Comparison of ENCODE assay signal across 8 mouse cellular contexts in the genomic region with DNA sequence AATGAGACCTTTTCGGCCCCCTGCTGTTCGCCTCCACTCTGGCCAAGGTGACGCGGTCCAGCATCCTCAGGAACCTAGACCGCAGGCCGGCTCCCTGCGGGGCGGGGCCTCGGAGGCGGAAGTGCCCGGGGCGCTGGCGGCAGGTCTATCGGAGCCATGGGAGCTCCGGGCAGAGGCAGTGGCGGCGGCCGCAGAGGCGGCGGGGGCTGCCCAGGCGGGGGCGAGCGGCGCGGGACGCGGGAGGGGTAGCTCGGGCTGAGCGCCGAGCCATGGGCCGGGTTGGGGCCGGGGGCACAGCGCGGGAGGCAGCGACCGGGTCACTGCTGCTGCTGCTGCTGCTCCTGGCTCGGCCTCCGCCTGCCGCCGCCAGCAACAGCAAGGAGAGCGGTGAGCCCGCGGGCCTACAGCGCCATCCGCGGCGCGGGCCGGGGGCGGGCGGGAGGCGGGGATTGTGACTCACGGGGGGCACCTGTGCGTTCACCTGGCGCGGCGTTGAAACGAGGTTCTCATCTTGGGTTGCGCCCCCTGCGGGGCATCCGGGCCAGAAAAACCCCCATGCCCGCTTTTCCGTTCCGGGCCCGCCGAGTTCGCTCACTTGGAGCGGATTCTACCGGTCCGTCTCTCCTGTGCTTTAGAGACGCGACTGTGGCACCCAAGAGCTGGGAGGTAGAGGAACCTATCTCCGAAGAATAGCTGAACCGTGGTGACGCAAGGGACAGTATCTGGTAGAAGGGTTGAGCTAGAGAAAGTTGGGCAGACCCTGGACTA. TPM values are rescaled to one million over a fixed set of nuclear protein-coding genes. Genes with fewer than 3 reads are reported as not detected.
DNase-seq lines count a peak whose midpoint lies in the region; ATAC-seq and TF ChIP-seq lines count a peak whose summit lies in the region.

A gene (plus strand): TSS at position 119 of the 768 bp plus-strand sequence.

- peak within 1 kb of the TSS; percentile 87 for H3K27ac ChIP-seq in cerebellum, adult 2 months (ENCODE audit: insufficient read depth, low read length)
- no peak within 1 kb of the TSS for H3K27ac ChIP-seq in forebrain, postnatal 0 days (ENCODE audit: low read depth, low read length)
- H3K27ac ChIP-seq in hindbrain, embryonic 15.5 days (replicated peaks) = peak within 1 kb of the TSS; percentile 70
- peak within 1 kb of the TSS; percentile 86 for H3K27ac ChIP-seq in left cerebral cortex, adult 2 months
- peak within 1 kb of the TSS; percentile 22 for H3K27ac ChIP-seq in macrophage

- no peaks in the 10 kb centered on the region for H3K36me3 ChIP-seq in forebrain, postnatal 0 days (ENCODE audit: insufficient read depth)
- no peaks in the 10 kb centered on the region for H3K36me3 ChIP-seq in hindbrain, embryonic 15.5 days
- H3K36me3 ChIP-seq in macrophage (ENCODE audit: inconsistent target) = peaks cover 17% of the 10 kb centered on the region

- H3K9me3 ChIP-seq in forebrain, postnatal 0 days (ENCODE audit: low read length) = no peaks in the 10 kb centered on the region
- H3K9me3 ChIP-seq in hindbrain, embryonic 15.5 days = no peaks in the 10 kb centered on the region

- intact Hi-C loops in left cerebral cortex, adult 2 months (cut with DNase I) = no loop called here

- peak; percentile 53; the same call in 1 of the 2 replicates for TF ChIP-seq POLR2A in cerebellum, adult 2 months (IDR thresholded peaks at IDR 0.05; ENCODE audit: borderline replicate concordance, insufficient read depth, low read length)

- H3K27me3 ChIP-seq in cerebellum, adult 2 months (ENCODE audit: control insufficient read depth, insufficient read depth, low read length) = no peaks in the 10 kb centered on the region
- H3K27me3 ChIP-seq in forebrain, postnatal 0 days (ENCODE audit: insufficient read depth, low read length) = peaks cover 14% of the 10 kb centered on the region
- peaks cover 41% of the 10 kb centered on the region for H3K27me3 ChIP-seq in hindbrain, embryonic 15.5 days

- WGBS in cerebellum, adult 2 months = 1% methylated on average over 69 of the region's 75 CpGs
- 1% methylated on average over 74 of the region's 75 CpGs for WGBS in forebrain, postnatal 0 days
- under 1% methylated on average over 53 of the region's 75 CpGs for WGBS in hindbrain, embryonic 15.5 days
- WGBS in macrophage (ENCODE audit: missing documents) = under 1% methylated on average over 75 of the region's 75 CpGs

- H3K4me1 ChIP-seq in cerebellum, adult 2 months (ENCODE audit: control insufficient read depth, insufficient read depth, low read length) = no peaks in the 10 kb centered on the region
- peaks cover 6% of the 10 kb centered on the region; the same call in 1 of the 2 replicates for H3K4me1 ChIP-seq in forebrain, postnatal 0 days (ENCODE audit: insufficient read depth)
- peaks cover 12% of the 10 kb centered on the region for H3K4me1 ChIP-seq in hindbrain, embryonic 15.5 days (replicated peaks)

- H3K4me2 ChIP-seq in forebrain, postnatal 0 days (ENCODE audit: low read depth) = peak within 1 kb of the TSS; percentile 94
- peak within 1 kb of the TSS; percentile 98 for H3K4me2 ChIP-seq in hindbrain, embryonic 15.5 days

- peak within 1 kb of the TSS; percentile 92 for H3K4me3 ChIP-seq in cerebellum, adult 2 months (replicated peaks; ENCODE audit: insufficient read depth, low read depth, low read length)
- peak within 1 kb of the TSS; percentile 67 for H3K4me3 ChIP-seq in forebrain, postnatal 0 days (ENCODE audit: low read depth, low read length)
- H3K4me3 ChIP-seq in hindbrain, embryonic 15.5 days = peak within 1 kb of the TSS; percentile 83
- H3K4me3 ChIP-seq in left cerebral cortex, adult 2 months = peak within 1 kb of the TSS; percentile 67
- peak within 1 kb of the TSS; percentile 64 for H3K4me3 ChIP-seq in macrophage (ENCODE audit: inconsistent target)

- peak; percentile 73 for DNase-seq in MN1 (ENCODE audit: low spot score)
- peak; percentile 84 to 87 for DNase-seq in cerebellum, adult 2 months
- peak; percentile 77 for DNase-seq in forebrain, postnatal 0 days
- DNase-seq in left cerebral cortex, adult 2 months (ENCODE audit: extremely low spot score in 1 of 2, low spot score in 2 of 2) = peak; percentile 73
- DNase-seq in right cerebral cortex, adult 18-20 months = peak; percentile 72
- peak; percentile 67 for DNase-seq in urinary bladder, postnatal 25 days (ENCODE audit: low spot score)

- H3K9ac ChIP-seq in forebrain, postnatal 0 days = peak within 1 kb of the TSS; percentile 79
- peak within 1 kb of the TSS; percentile 90 for H3K9ac ChIP-seq in hindbrain, embryonic 15.5 days

- peak; percentile 72 for ATAC-seq in forebrain, postnatal 0 days
- peak; percentile 76 for ATAC-seq in hindbrain, embryonic 15.5 days (ENCODE audit: low FRiP score, low read depth)

- no peak for TF ChIP-seq CTCF in cerebellum, adult 2 months (IDR thresholded peaks at IDR 0.05; ENCODE audit: borderline replicate concordance, insufficient read depth, low read depth, low read length)
- TF ChIP-seq CTCF in forebrain, postnatal 0 days (IDR thresholded peaks at IDR 0.05; ENCODE audit: low read depth) = peak; percentile 48
- peak; percentile 33 for TF ChIP-seq CTCF in left cerebral cortex, adult 2 months (IDR thresholded peaks at IDR 0.05)

- H3K79me2 ChIP-seq in macrophage (ENCODE audit: inconsistent target) = no peaks in the 10 kb centered on the region; the same call in 1 of the 2 replicates

RNA-seq across cellular contexts. Expression of the gene that starts here (rescaled TPM):
- polyA plus RNA-seq in cerebellum, adult 2 months (2012; rRNA removed) = 41.0 and 48.2 TPM in 2 replicates
- 2.8 and 4.3 TPM in 2 replicates for total RNA-seq in forebrain, postnatal 0 days (2014; rRNA removed)
- polyA plus RNA-seq in forebrain, postnatal 0 days (2015; fragmentation: Nextera tagmentation; extraction: Ambion mirVana) = 2.4 and 2.5 TPM in 2 replicates
- polyA plus RNA-seq in hindbrain, embryonic 15.5 days (2015; fragmentation: Nextera tagmentation; extraction: Ambion mirVana) = 4.5 and 4.8 TPM in 2 replicates
- 10 to 100 TPM; 14.3 to 14.7 TPM for total RNA-seq in left cerebral cortex, adult 2 months (2021)
- 10 to 100 TPM in 23 of 26 experiments, 1 to 10 TPM in 3; 5.8 to 89.8 (median 52.6) TPM for total RNA-seq in macrophage (2018; cell fraction: chromatin; rRNA removed)
- 10 to 100 TPM; 21.1 to 52.9 (median 34.9) TPM for total RNA-seq in macrophage (2018; cell fraction: cytosol; rRNA removed)
- 10 to 100 TPM; 11.1 to 92.4 (median 48.9) TPM for total RNA-seq in macrophage (2018; cell fraction: nucleus; rRNA removed)
- polyA plus RNA-seq in macrophage (2018) = 35.3 to 45.1 TPM (median 37.7 TPM) in 3 replicates
